18 mouse cellular contexts compared by ENCODE assay signal in the genomic region with DNA sequence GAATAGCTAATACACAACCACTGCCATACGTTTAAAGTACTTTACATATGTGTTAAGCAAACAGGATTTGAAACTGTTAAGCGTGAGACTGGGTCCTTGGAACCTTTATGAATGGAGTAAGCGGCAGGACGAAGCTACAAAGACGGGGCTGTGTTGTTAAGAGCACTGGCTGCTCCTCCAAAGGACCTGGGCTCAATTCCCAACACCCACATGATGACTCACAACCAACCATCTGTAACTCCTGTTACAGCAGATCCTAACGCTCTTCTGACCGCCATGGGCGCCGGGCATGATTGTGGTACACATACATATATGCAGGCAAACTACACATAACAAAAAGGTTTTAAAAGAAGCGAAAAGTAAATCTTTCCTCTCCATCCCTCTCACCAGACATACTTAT. TPM values are rescaled to one million over a fixed set of nuclear protein-coding genes. Genes with fewer than 3 reads are reported as not detected.
A peak's percentile ranks its signal among the peaks of the same experiment; 100 is the strongest.
DNase-seq lines count a peak whose midpoint lies in the region; ATAC-seq lines count a peak whose summit lies in the region.
"Had no signal": no experiment of that assay in that cellular context is flagged by ENCODE, and none has a peak within 500 bp of the region (broad histone marks: within the 10 kb centered on the region; RNA-seq: fewer than 3 reads in every experiment).

No protein-coding gene starts in this region.

- H3K4me2 ChIP-seq in hindbrain, embryonic 15.5 days: no peak overlapping the region
- H3K4me2 ChIP-seq: neural tube, embryonic 15.5 days; stomach, embryonic 15.5 days had no signal

- H3K9me3 ChIP-seq in hindbrain, embryonic 15.5 days: no peaks in the 10 kb centered on the region
- no peaks in the 10 kb centered on the region for H3K9me3 ChIP-seq in hindbrain, embryonic 10.5 days
- H3K9me3 ChIP-seq in heart, embryonic 10.5 days: no peaks in the 10 kb centered on the region
- H3K9me3 ChIP-seq: neural tube, embryonic 15.5 days; stomach, embryonic 15.5 days had no signal

- ATAC-seq in hindbrain, embryonic 15.5 days (ENCODE audit: low FRiP score, low read depth): no peak
- ATAC-seq: intestine, embryonic 16.5 days; midbrain, embryonic 16.5 days; Patski had no signal

- H3K27ac ChIP-seq in hindbrain, embryonic 15.5 days (replicated peaks): peak overlapping the region; percentile 7
- H3K27ac ChIP-seq in hindbrain, embryonic 10.5 days: no peak overlapping the region
- no peak overlapping the region for H3K27ac ChIP-seq in heart, embryonic 10.5 days
- H3K27ac ChIP-seq: neural tube, embryonic 15.5 days; stomach, embryonic 15.5 days had no signal

- H3K4me3 ChIP-seq in hindbrain, embryonic 15.5 days: no peak overlapping the region
- no peak overlapping the region for H3K4me3 ChIP-seq in hindbrain, embryonic 10.5 days
- H3K4me3 ChIP-seq in heart, embryonic 10.5 days: no peak overlapping the region
- H3K4me3 ChIP-seq: erythroblast, embryonic 14.5 days; neural tube, embryonic 15.5 days; stomach, embryonic 15.5 days had no signal

- intact Hi-C loops in left cerebral cortex, postnatal 36 days (cut with DNase I): no loop called here

- H3K27me3 ChIP-seq in hindbrain, embryonic 15.5 days: 0 out of 2 replicates have a peak, but pooled peaks cover 7% of the 10 kb centered on the region
- peaks cover 41% of the 10 kb centered on the region for H3K27me3 ChIP-seq in hindbrain, embryonic 10.5 days (ENCODE audit: insufficient read depth, poor library complexity, severe bottlenecking)
- peaks cover 39% of the 10 kb centered on the region for H3K27me3 ChIP-seq in heart, embryonic 10.5 days (ENCODE audit: insufficient read depth, poor library complexity, severe bottlenecking)
- H3K27me3 ChIP-seq: Patski; stomach, embryonic 15.5 days had no signal

- H3K36me3 ChIP-seq in hindbrain, embryonic 15.5 days: no peaks in the 10 kb centered on the region
- no peaks in the 10 kb centered on the region for H3K36me3 ChIP-seq in hindbrain, embryonic 10.5 days
- H3K36me3 ChIP-seq in heart, embryonic 10.5 days: no peaks in the 10 kb centered on the region
- H3K36me3 ChIP-seq: neural tube, embryonic 15.5 days; stomach, embryonic 15.5 days had no signal

- peaks cover 14% of the 10 kb centered on the region for H3K4me1 ChIP-seq in hindbrain, embryonic 15.5 days (replicated peaks)
- peaks cover 33% of the 10 kb centered on the region for H3K4me1 ChIP-seq in hindbrain, embryonic 10.5 days (replicated peaks)
- H3K4me1 ChIP-seq in heart, embryonic 10.5 days: peaks cover 16% of the 10 kb centered on the region

- no peak overlapping the region for H3K9ac ChIP-seq in hindbrain, embryonic 15.5 days
- H3K9ac ChIP-seq: neural tube, embryonic 15.5 days; stomach, embryonic 15.5 days had no signal

- DNase-seq in hindbrain, embryonic 10.5 days (ENCODE audit: low spot score): no peak
- DNase-seq in Muller cell, postnatal 12 days (ENCODE audit: inconsistent ontology term): peak; percentile 43
- peak; percentile 40 for DNase-seq in fibroblast of lung, adult 2 months (ENCODE audit: low read depth)
- DNase-seq in left cerebral cortex, postnatal 36 days (ENCODE audit: low spot score in 2 of 2): peak; percentile 33 to 49
- no peak for DNase-seq in heart, embryonic 10.5 days (ENCODE audit: low spot score)
- DNase-seq in natural killer cell, adult 2 months (ENCODE audit: low spot score in 2 of 2): no peak
- DNase-seq: cerebellum, adult 9-10 months; embryo, embryonic 11 days; gastrocnemius, postnatal 14 days; kidney, postnatal 25 days; lung, postnatal 10 days had no signal

- WGBS in hindbrain, embryonic 15.5 days: 77% methylated on average over 10 of the region's 10 CpGs
- 87% methylated on average over 10 of the region's 10 CpGs for WGBS in hindbrain, embryonic 10.5 days
- WGBS in heart, embryonic 10.5 days: 86% methylated on average over 10 of the region's 10 CpGs

RNA-seq across cellular contexts. Expression of gene Cybrd1, which starts 3.1 kb away (rescaled TPM):
- polyA plus RNA-seq in hindbrain, embryonic 15.5 days (2015; fragmentation: Nextera tagmentation; extraction: Ambion mirVana): 5.8 and 5.9 TPM in 2 replicates
- polyA plus RNA-seq in hindbrain, embryonic 10.5 days (2016; fragmentation: Nextera tagmentation; extraction: Ambion mirVana): 0.32 and 0.67 TPM in 2 replicates
- total RNA-seq in left cerebral cortex, postnatal 36 days (2021): 1 to 10 TPM; 1.5 to 1.7 TPM
- polyA plus RNA-seq in heart, embryonic 10.5 days (2016; fragmentation: Nextera tagmentation; extraction: Ambion mirVana): 1.2 and 1.9 TPM in 2 replicates
- polyA plus RNA-seq: erythroblast, embryonic 14.5 days had no signal

Comparison
In these comparisons a context has a peak if more than half of its experiments do, and no peak if none do; other contexts are left out.
1. DNase-seq: peak in Muller cell, postnatal 12 days (single experiment), fibroblast of lung, adult 2 months (single experiment) and left cerebral cortex, postnatal 36 days (2 of 2); none in hindbrain, embryonic 10.5 days (single experiment), heart, embryonic 10.5 days (single experiment) and natural killer cell, adult 2 months (0 of 2).